Mouse (Mus musculus) intestine, embryonic 16.5 days (tissue): ENCODE measurements at regions not wholly inside any gene's neighbourhood (a gene's known extent, or its start where the extent isn't known, plus 50 kb on each side); places are given as distances from the start of the nearest gene placed in this dataset.

Experiments used
- ATAC-seq: fragments of 200-750 bp; cut with Nextera tagmentation; 2 replicates; pipeline ENCODE4 v1.8.0; 2017; ENCODE audit warnings: moderate TSS enrichment, moderate library complexity
- H3K27ac ChIP-seq: fragments of 300-500 bp; sonication (generic); 2 replicates; pipeline ENCODE4 v1.5.1; 2014; ENCODE audit warnings: mild to moderate bottlenecking, low read length
- H3K27me3 ChIP-seq: fragments of 300-500 bp; sonication (generic); replicated peaks from 2 replicates; pipeline ENCODE4 v1.6.1; 2014; ENCODE audit warnings: low read length, control low read depth, mixed read lengths; ENCODE audit not compliant: control insufficient read depth, insufficient read depth
- H3K36me3 ChIP-seq: fragments of 300-500 bp; sonication (generic); 2 replicates; pipeline ENCODE4 v1.6.1; 2014; ENCODE audit warnings: low read length, control low read depth; ENCODE audit not compliant: control insufficient read depth, insufficient read depth
- H3K4me1 ChIP-seq: fragments of 300-500 bp; sonication (generic); 2 replicates; pipeline ENCODE4 v1.6.1; 2014; ENCODE audit warnings: low read length, control low read depth, mixed read lengths; ENCODE audit not compliant: control insufficient read depth, insufficient read depth
- H3K4me2 ChIP-seq: fragments of 300-500 bp; sonication (generic); 2 replicates; pipeline ENCODE4 v1.6.1; 2014; ENCODE audit warnings: low read depth, low read length, control low read depth
- H3K4me3 ChIP-seq: fragments of 300-500 bp; sonication (generic); 2 replicates; pipeline ENCODE4 v1.5.1; 2014; ENCODE audit warnings: mild to moderate bottlenecking, low read length
- H3K9ac ChIP-seq: fragments of 300-500 bp; sonication (generic); 2 replicates; pipeline ENCODE4 v1.6.1; 2014; ENCODE audit warnings: low read depth, low read length
- H3K9me3 ChIP-seq: fragments of 300-500 bp; sonication (generic); 2 replicates; pipeline ENCODE4 v1.6.1; 2016; ENCODE audit warnings: low read length, control low read depth; ENCODE audit not compliant: control insufficient read depth
- WGBS: fragments of 180-500 bp; shearing (Covaris S2); extraction: QIAGEN DNeasy Blood & Tissue Kit; methylation state at CpG from one replicate; pipeline ENCODE4 v1.1.7; 2014; 5-methylcytosine and 5-hydroxymethylcytosine counted together

- Histone ChIP-seq H3K27ac (peak overlapping the region; percentile 78), H3K4me1 (peaks cover 20% of the 10 kb centered on the region), H3K9me3 (no peaks in the 10 kb centered on the region), H3K27me3 (no peaks in the 10 kb centered on the region), H3K36me3 (no peaks in the 10 kb centered on the region), H3K4me3 (peak overlapping the region; percentile 48), H3K9ac (peak overlapping the region; percentile 65), H3K4me2 (peak overlapping the region; percentile 63)
- peak; percentile 83 for ATAC-seq
- WGBS = 18% methylated on average over 29 of the region's 29 CpGs
These were observed 83.6 kb upstream of the Calm2 start for GRCm38 (mm10) chr17:87530162-87530817.

GRCm38 (mm10) chr17:87530818-87531410 lies 84.2 kb upstream of the Calm2 start:
- H3K36me3 ChIP-seq = no peaks in the 10 kb centered on the region
- ATAC-seq = peak; percentile 7
- H3K27ac ChIP-seq = peak overlapping the region; percentile 78
- peak overlapping the region; percentile 48 for H3K4me3 ChIP-seq
- H3K4me2 ChIP-seq = peak overlapping the region; percentile 63
- H3K9me3 ChIP-seq = no peaks in the 10 kb centered on the region
- no peaks in the 10 kb centered on the region for H3K27me3 ChIP-seq
- H3K9ac ChIP-seq = peak overlapping the region; percentile 65
- WGBS = 6% methylated on average over 17 of the region's 17 CpGs
- peaks cover 20% of the 10 kb centered on the region for H3K4me1 ChIP-seq

- peak overlapping the region; percentile 63 for H3K4me2 ChIP-seq
- H3K9me3 ChIP-seq = no peaks in the 10 kb centered on the region
- H3K36me3 ChIP-seq = no peaks in the 10 kb centered on the region
- WGBS = 7% methylated on average over 21 of the region's 21 CpGs
- H3K27ac ChIP-seq = peak overlapping the region; percentile 78
- no peaks in the 10 kb centered on the region for H3K27me3 ChIP-seq
- peak; percentile 73 for ATAC-seq
- peak overlapping the region; percentile 48 for H3K4me3 ChIP-seq
- H3K9ac ChIP-seq = peak overlapping the region; percentile 65
- H3K4me1 ChIP-seq = peaks cover 20% of the 10 kb centered on the region
These were observed 84.8 kb upstream of the Calm2 start for GRCm38 (mm10) chr17:87531411-87532157.

- H3K4me3 ChIP-seq = 0 out of 2 replicates have a peak overlapping the region, but pooled peaks have one; percentile 48
- peak; percentile 11 for ATAC-seq
- 17% methylated on average over 9 of the region's 9 CpGs for WGBS
These were observed 85.4 kb upstream of the Calm2 start for GRCm38 (mm10) chr17:87532158-87532545.

GRCm38 (mm10) chr17:87532762-87533161 lies 86.0 kb upstream of the Calm2 start:
- Histone ChIP-seq H3K9me3 (no peaks in the 10 kb centered on the region), H3K4me1 (peaks cover 20% of the 10 kb centered on the region), H3K4me2 (0 out of 2 replicates have a peak overlapping the region, but pooled peaks have one; percentile 63), H3K9ac (no peak overlapping the region), H3K27me3 (no peaks in the 10 kb centered on the region), H3K36me3 (no peaks in the 10 kb centered on the region), H3K4me3 (no peak overlapping the region), H3K27ac (no peak overlapping the region)
- no peak for ATAC-seq
- 31% methylated on average over 6 of the region's 6 CpGs for WGBS

More at GRCm38 (mm10) chr17:87532158-87532545, 85.4 kb upstream of the Calm2 start:
- H3K9ac ChIP-seq = peak overlapping the region; percentile 65
- no peaks in the 10 kb centered on the region for H3K36me3 ChIP-seq
- H3K9me3 ChIP-seq = no peaks in the 10 kb centered on the region
- no peaks in the 10 kb centered on the region for H3K27me3 ChIP-seq
- H3K27ac ChIP-seq = peak overlapping the region; percentile 78
- peaks cover 20% of the 10 kb centered on the region for H3K4me1 ChIP-seq
- peak overlapping the region; percentile 63 for H3K4me2 ChIP-seq

GRCm38 (mm10) chr17:87549568-87549967 lies 86.2 kb upstream of the Epcam start:
- no peaks in the 10 kb centered on the region for H3K27me3 ChIP-seq
- no peak overlapping the region for H3K9ac ChIP-seq
- H3K27ac ChIP-seq = no peak overlapping the region
- no peak overlapping the region for H3K4me3 ChIP-seq
- no peaks in the 10 kb centered on the region for H3K36me3 ChIP-seq
- WGBS = 74% methylated on average over 6 of the region's 6 CpGs
- no peak for ATAC-seq
- H3K4me1 ChIP-seq = peaks cover 5% of the 10 kb centered on the region; the same call in 1 of the 2 replicates
- peaks cover 3% of the 10 kb centered on the region; the same call in 1 of the 2 replicates for H3K9me3 ChIP-seq
- H3K4me2 ChIP-seq = no peak overlapping the region

GRCm38 (mm10) chr17:87550518-87551164 lies 85.1 kb upstream of the Epcam start:
- Histone ChIP-seq H3K9ac (no peak overlapping the region), H3K4me3 (no peak overlapping the region), H3K36me3 (no peaks in the 10 kb centered on the region), H3K4me1 (peaks cover 5% of the 10 kb centered on the region; the same call in 1 of the 2 replicates), H3K4me2 (no peak overlapping the region), H3K9me3 (no peaks in the 10 kb centered on the region), H3K27me3 (no peaks in the 10 kb centered on the region), H3K27ac (peak overlapping the region; percentile 63)
- WGBS = 48% methylated on average over 13 of the region's 13 CpGs
- ATAC-seq = peak; percentile 85

- Histone ChIP-seq H3K9me3 (no peaks in the 10 kb centered on the region), H3K36me3 (no peaks in the 10 kb centered on the region), H3K27me3 (no peaks in the 10 kb centered on the region), H3K4me2 (no peak overlapping the region), H3K4me3 (no peak overlapping the region), H3K27ac (no peak overlapping the region), H3K4me1 (peaks cover 5% of the 10 kb centered on the region; the same call in 1 of the 2 replicates), H3K9ac (no peak overlapping the region)
- 51% methylated on average over 2 of the region's 2 CpGs for WGBS
- no peak for ATAC-seq
These were observed 81.2 kb upstream of the Epcam start for GRCm38 (mm10) chr17:87554561-87554960.

- WGBS = 51% methylated on average over 2 of the region's 2 CpGs
These were observed 77.4 kb upstream of the Epcam start for GRCm38 (mm10) chr17:87558419-87558818.

More at GRCm38 (mm10) chr17:87558419-87558818, 77.4 kb upstream of the Epcam start:
- Histone ChIP-seq H3K36me3 (no peaks in the 10 kb centered on the region), H3K27ac (no peak overlapping the region), H3K9me3 (no peaks in the 10 kb centered on the region), H3K4me2 (no peak overlapping the region), H3K4me1 (no peaks in the 10 kb centered on the region), H3K4me3 (no peak overlapping the region), H3K27me3 (no peaks in the 10 kb centered on the region), H3K9ac (no peak overlapping the region)
- no peak for ATAC-seq
